Mouse (Mus musculus) G1E (cell line): ENCODE data around the gene Cfap299. TPM values are rescaled to one million over a fixed set of nuclear protein-coding genes. Genes with fewer than 3 reads are reported as not detected.

Experiments
- ATAC-seq: 2 replicates; pipeline ENCODE4 v1.8.0; 2016; ENCODE audit warnings: mild to moderate bottlenecking; ENCODE audit not compliant: insufficient number of reproducible peaks, poor library complexity, low FRiP score, severe bottlenecking; ENCODE audit errors: extremely low read depth
- DNase-seq: peaks from one replicate; pipeline ENCODE4 v3.0.0; 2012; ENCODE audit warnings: low spot score
- H3K27me3 ChIP-seq: 2 replicates; pipeline ENCODE4 v1.6.1; 2012; ENCODE audit warnings: mild to moderate bottlenecking, low read length, inconsistent platforms; ENCODE audit not compliant: insufficient read depth
- H3K36me3 ChIP-seq: replicated peaks from 2 replicates; pipeline ENCODE3; 2012; ENCODE audit warnings: mild to moderate bottlenecking, inconsistent platforms
- H3K4me1 ChIP-seq: 2 replicates; pipeline ENCODE4 v1.6.1; 2012; ENCODE audit warnings: low read depth, low read length, inconsistent platforms, mixed read lengths; ENCODE audit not compliant: insufficient read depth
- H3K4me3 ChIP-seq: 2 replicates; pipeline ENCODE4 v1.5.1; 2012; ENCODE audit warnings: low read depth, mild to moderate bottlenecking, inconsistent platforms, low read length, moderate library complexity, mixed read lengths
- H3K9me3 ChIP-seq: replicated peaks from 2 replicates; pipeline ENCODE4 v1.6.1; 2012; ENCODE audit warnings: inconsistent platforms
- CTCF ChIP-seq: IDR thresholded peaks from 2 replicates; pipeline ENCODE4 v1.5.1; 2012; ENCODE audit warnings: low read depth, low read length, inconsistent platforms, mixed read lengths
- GATA1 ChIP-seq: IDR thresholded peaks from 2 replicates; pipeline ENCODE4 v1.6.1; 2012; ENCODE audit warnings: borderline replicate concordance, low read length, inconsistent platforms, mixed read lengths
- GATA2 ChIP-seq: IDR thresholded peaks from 2 replicates; pipeline ENCODE4 v1.6.1; 2012; ENCODE audit warnings: low read depth, low read length, inconsistent platforms, borderline replicate concordance
- POLR2AphosphoS5 ChIP-seq: IDR thresholded peaks from 2 replicates; pipeline ENCODE4 v1.6.1; 2012; ENCODE audit warnings: low read depth, low read length, inconsistent platforms; ENCODE audit not compliant: insufficient replicate concordance
- TAL1 ChIP-seq: conservative IDR thresholded peaks from 2 replicates; pipeline ENCODE4 v1.6.1; 2012; ENCODE audit warnings: low read depth, low read length, inconsistent platforms, mixed read lengths
- polyA plus RNA-seq: library from polyadenylated mRNA; stranded (reverse); fragments of >175 nt; gene quantifications from 2 replicates; pipeline ENCODE4 v1.2.3, GENCODE M21; 2012
- total RNA-seq, 2 experiments: library from RNA; stranded (forward) in 1 of 2; stranded (reverse) in 1 of 2; fragments of 200-1000 nt in 1 of 2; fragments of >200 nt in 1 of 2; fragmentation: Nextera tagmentation in 1 of 2; gene quantifications; 2 replicates each; pipeline ENCODE4 v1.2.3; 2014 to 2017

Gene Cfap299
- total and polyA plus RNA-seq, 3 experiments = not detected

- no peak overlapping the region for H3K4me3 ChIP-seq
- peaks cover 27% of the 10 kb centered on the region for H3K9me3 ChIP-seq
- H3K36me3 ChIP-seq = no peaks in the 10 kb centered on the region
- TF ChIP-seq GATA1 = no peak
- no peak for TF ChIP-seq CTCF
- TF ChIP-seq TAL1 = no peak
- TF ChIP-seq GATA2 = no peak
- no peak for TF ChIP-seq POLR2AphosphoS5
- no peak for ATAC-seq
- no peak for DNase-seq
- H3K4me1 ChIP-seq = no peaks in the 10 kb centered on the region
- no peaks in the 10 kb centered on the region for H3K27me3 ChIP-seq
Measured at GRCm38 (mm10) chr5:98369426-98369825, 40.3 kb downstream of the Cfap299 start.

DNA sequence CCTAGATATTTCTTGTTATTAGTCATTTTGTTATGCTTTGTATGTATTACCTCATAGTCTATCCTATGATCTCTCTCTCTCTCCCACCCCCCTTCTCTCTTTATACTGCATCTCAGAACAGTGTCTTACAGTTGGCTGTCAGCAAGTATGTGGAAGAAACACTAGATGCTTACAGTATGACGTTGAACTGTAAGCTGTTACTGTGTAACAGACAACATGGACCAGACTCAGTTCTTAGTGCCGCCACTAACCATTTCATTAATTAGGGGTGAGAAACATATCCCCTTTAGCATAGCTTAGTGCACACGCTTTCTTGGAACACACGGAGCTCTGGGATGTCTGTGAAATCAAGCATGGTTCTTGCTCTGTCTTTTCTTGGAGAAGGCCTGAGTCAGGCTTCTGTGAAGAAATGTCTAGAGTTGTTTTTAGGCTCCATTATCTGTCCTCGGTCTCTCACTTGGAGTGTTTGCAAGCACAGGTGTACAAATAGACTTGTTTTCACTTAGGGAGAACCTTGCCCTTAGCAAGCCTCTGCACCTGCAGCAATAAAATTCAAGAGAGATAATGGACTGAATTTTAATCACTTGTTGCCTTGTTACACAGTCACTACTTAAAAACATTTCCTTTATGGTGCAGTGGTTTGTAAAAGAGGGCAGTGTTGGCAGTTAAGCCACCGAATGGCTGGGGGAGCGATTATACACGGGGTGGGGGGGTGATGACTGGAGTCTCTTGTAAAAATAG is 47.1 kb downstream of the Cfap299 start:
- ATAC-seq = no peak; the same call in 1 of the 2 replicates
- H3K9me3 ChIP-seq = peaks cover 20% of the 10 kb centered on the region
- H3K36me3 ChIP-seq = no peaks in the 10 kb centered on the region
- no peaks in the 10 kb centered on the region for H3K4me1 ChIP-seq
- no peak overlapping the region for H3K4me3 ChIP-seq
- no peak for DNase-seq
- no peaks in the 10 kb centered on the region for H3K27me3 ChIP-seq
- TF ChIP-seq CTCF (no peak), GATA1 (no peak), POLR2AphosphoS5 (no peak), TAL1 (no peak), GATA2 (no peak)

- no peaks in the 10 kb centered on the region for H3K4me1 ChIP-seq
- H3K27me3 ChIP-seq = no peaks in the 10 kb centered on the region
- DNase-seq (no peak), ATAC-seq (no peak)
- TF ChIP-seq GATA1 (no peak), CTCF (no peak), TAL1 (no peak), POLR2AphosphoS5 (no peak), GATA2 (no peak)
- H3K36me3 ChIP-seq = no peaks in the 10 kb centered on the region
- H3K4me3 ChIP-seq = no peak overlapping the region
- H3K9me3 ChIP-seq = peaks cover 20% of the 10 kb centered on the region
Measured at GRCm38 (mm10) chr5:98376799-98377090, 47.6 kb downstream of the Cfap299 start.

- Histone ChIP-seq H3K9me3 (peaks cover 24% of the 10 kb centered on the region), H3K27me3 (no peaks in the 10 kb centered on the region), H3K4me3 (no peak overlapping the region), H3K36me3 (no peaks in the 10 kb centered on the region), H3K4me1 (no peaks in the 10 kb centered on the region)
- ATAC-seq (no peak), DNase-seq (no peak)
- no peak for TF ChIP-seq CTCF
- TF ChIP-seq GATA2 = no peak
- no peak for TF ChIP-seq TAL1
Measured at GRCm38 (mm10) chr5:98380360-98380759, 51.3 kb downstream of the Cfap299 start.

- Histone ChIP-seq H3K36me3 (no peaks in the 10 kb centered on the region), H3K4me1 (no peaks in the 10 kb centered on the region), H3K4me3 (no peak overlapping the region), H3K9me3 (peaks cover 22% of the 10 kb centered on the region), H3K27me3 (no peaks in the 10 kb centered on the region)
- ATAC-seq (no peak), DNase-seq (no peak)
- TF ChIP-seq GATA2 (no peak), GATA1 (no peak)
Measured at GRCm38 (mm10) chr5:98387054-98387453, 58.0 kb downstream of the Cfap299 start.

DNA sequence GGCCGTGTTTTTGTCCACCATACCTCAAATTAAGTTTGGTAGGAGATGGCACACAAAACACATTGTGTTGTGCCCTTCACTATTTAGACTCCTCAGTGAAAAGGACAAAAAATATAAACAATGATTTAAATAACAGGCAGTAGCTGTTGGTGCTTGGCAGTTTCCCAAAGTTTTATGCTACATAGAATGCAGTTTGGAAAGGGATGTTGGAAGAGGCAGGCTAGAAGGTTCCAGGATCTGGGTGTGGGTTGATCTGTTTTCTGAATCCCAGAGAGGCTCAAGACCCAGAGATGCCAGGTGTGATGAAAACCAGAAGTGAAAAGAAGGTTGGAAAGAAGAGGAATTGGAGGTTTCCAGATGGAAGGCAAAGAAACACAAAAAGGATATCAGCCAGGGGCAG is 73.1 kb downstream of the Cfap299 start:
- DNase-seq (no peak), ATAC-seq (no peak)
- TF ChIP-seq CTCF = no peak
- TF ChIP-seq GATA2 = no peak
- no peak for TF ChIP-seq GATA1
- TF ChIP-seq POLR2AphosphoS5 = no peak
- no peak for TF ChIP-seq TAL1
- Histone ChIP-seq H3K4me3 (no peak overlapping the region), H3K36me3 (no peaks in the 10 kb centered on the region), H3K27me3 (no peaks in the 10 kb centered on the region), H3K9me3 (peaks cover 19% of the 10 kb centered on the region), H3K4me1 (no peaks in the 10 kb centered on the region)
